Mouse (Mus musculus) forebrain, embryonic 14.5 days (tissue): ENCODE results near the gene Hpd. TPM values are rescaled to one million over a fixed set of nuclear protein-coding genes. Genes with fewer than 3 reads are reported as not detected.
A peak's percentile ranks its signal among the peaks of the same experiment; 100 is the strongest.

Source experiments
- ATAC-seq: fragments of 200-750 bp; cut with Nextera tagmentation; 2 replicates; pipeline ENCODE4 v1.8.0; 2017; ENCODE audit warnings: mild to moderate bottlenecking, moderate library complexity
- DNase-seq: peaks from one replicate; pipeline ENCODE4 v3.0.0-alpha.2; 2015; ENCODE audit warnings: low spot score
- H3K27ac ChIP-seq: fragments of 300-500 bp; sonication (generic); 2 replicates; pipeline ENCODE4 v1.5.1; 2014; ENCODE audit warnings: low read depth, mild to moderate bottlenecking, control low read depth, low read length, moderate library complexity
- H3K27me3 ChIP-seq: fragments of 300-500 bp; sonication (generic); replicated peaks from 2 replicates; pipeline ENCODE4 v1.6.1; 2014; ENCODE audit warnings: low read length, control low read depth, mixed read lengths; ENCODE audit not compliant: control insufficient read depth, insufficient read depth
- H3K36me3 ChIP-seq: fragments of 300-500 bp; sonication (generic); 2 replicates; pipeline ENCODE4 v1.6.1; 2014; ENCODE audit warnings: low read length, control low read depth; ENCODE audit not compliant: control insufficient read depth, insufficient read depth
- H3K4me1 ChIP-seq: fragments of 300-500 bp; sonication (generic); 2 replicates; pipeline ENCODE4 v1.6.1; 2014; ENCODE audit warnings: antibody characterized with exemption, low read length, control low read depth; ENCODE audit not compliant: control insufficient read depth, insufficient read depth
- H3K4me2 ChIP-seq: fragments of 300-500 bp; sonication (generic); 2 replicates; pipeline ENCODE4 v1.6.1; 2014; ENCODE audit warnings: mild to moderate bottlenecking, control low read depth, low read length
- H3K4me3 ChIP-seq: fragments of 300-500 bp; sonication (generic); 2 replicates; pipeline ENCODE4 v1.5.1; 2014; ENCODE audit warnings: low read depth, low read length, control low read depth
- H3K9ac ChIP-seq: fragments of 300-500 bp; sonication (generic); 2 replicates; pipeline ENCODE4 v1.6.1; 2014; ENCODE audit warnings: mild to moderate bottlenecking, low read length, control low read depth, moderate library complexity
- H3K9me3 ChIP-seq: fragments of 300-500 bp; sonication (generic); replicated peaks from 2 replicates; pipeline ENCODE4 v1.6.1; 2016; ENCODE audit warnings: low read length, control low read depth, mixed read lengths; ENCODE audit not compliant: control insufficient read depth
- WGBS: fragments of 180-500 bp; shearing (Covaris S2); extraction: QIAGEN DNeasy Blood & Tissue Kit; methylation state at CpG from one replicate; pipeline ENCODE4 v1.1.7; 2014; 5-methylcytosine and 5-hydroxymethylcytosine counted together
- polyA plus RNA-seq: library from polyadenylated mRNA; unstranded; fragments of >200 nt; fragmentation: Nextera tagmentation; extraction: Ambion mirVana; gene quantifications from 2 replicates; pipeline ENCODE4 v1.2.1, GENCODE M21; 2014

Hpd gene
- polyA plus RNA-seq, 1 experiment from 2014 or later: not detected

- Histone ChIP-seq H3K4me1 (peaks cover 3% of the 10 kb centered on the region; the same call in 1 of the 2 replicates), H3K36me3 (peaks cover 7% of the 10 kb centered on the region), H3K9me3 (no peaks in the 10 kb centered on the region), H3K27me3 (no peaks in the 10 kb centered on the region), H3K4me3 (no peak overlapping the region), H3K4me2 (peak overlapping the region; percentile 42), H3K9ac (no peak overlapping the region), H3K27ac (no peak overlapping the region)
- peak; percentile 84 for DNase-seq
- 19% methylated on average over 22 of the region's 22 CpGs for WGBS
- ATAC-seq: peak; percentile 82
Measured at GRCm38 (mm10) chr5:123171646-123172350, 10.7 kb downstream of the Hpd start.

- no peak overlapping the region for H3K4me2 ChIP-seq
- peaks cover 3% of the 10 kb centered on the region; the same call in 1 of the 2 replicates for H3K4me1 ChIP-seq
- no peak overlapping the region for H3K4me3 ChIP-seq
- no peak for ATAC-seq
- WGBS: 82% methylated on average over 9 of the region's 9 CpGs
- DNase-seq: no peak
- H3K9ac ChIP-seq: no peak overlapping the region
- H3K27ac ChIP-seq: no peak overlapping the region
- no peaks in the 10 kb centered on the region for H3K9me3 ChIP-seq
- no peaks in the 10 kb centered on the region for H3K27me3 ChIP-seq
- H3K36me3 ChIP-seq: peaks cover 20% of the 10 kb centered on the region
Measured at GRCm38 (mm10) chr5:123170365-123170764, 12.2 kb downstream of the Hpd start.

GRCm38 (mm10) chr5:123169284-123169683, 13.2 kb downstream of the Hpd start, which contains the start of gene Psmd9:
Psmd9 (plus strand) TSS chr5:123169413.
- Histone ChIP-seq H3K4me2 (no peak within 1 kb of the TSS), H3K27ac (no peak within 1 kb of the TSS), H3K4me3 (no peak within 1 kb of the TSS), H3K36me3 (peaks cover 26% of the 10 kb centered on the region), H3K27me3 (no peaks in the 10 kb centered on the region), H3K4me1 (peaks cover 3% of the 10 kb centered on the region; the same call in 1 of the 2 replicates), H3K9ac (no peak within 1 kb of the TSS), H3K9me3 (no peaks in the 10 kb centered on the region)
- WGBS: 87% methylated on average over 5 of the region's 5 CpGs
- DNase-seq: no peak
- ATAC-seq: no peak

- no peaks in the 10 kb centered on the region for H3K9me3 ChIP-seq
- H3K27ac ChIP-seq: no peak overlapping the region
- DNase-seq (no peak), ATAC-seq (no peak)
- no peak overlapping the region for H3K9ac ChIP-seq
- H3K4me3 ChIP-seq: no peak overlapping the region
- H3K4me1 ChIP-seq: peaks cover 3% of the 10 kb centered on the region; the same call in 1 of the 2 replicates
- H3K4me2 ChIP-seq: no peak overlapping the region
- 57% methylated on average over 5 of the region's 5 CpGs for WGBS
- no peaks in the 10 kb centered on the region for H3K27me3 ChIP-seq
- peaks cover 43% of the 10 kb centered on the region for H3K36me3 ChIP-seq
Measured at GRCm38 (mm10) chr5:123167591-123167990, 14.9 kb downstream of the Hpd start.

- Histone ChIP-seq H3K27me3 (no peaks in the 10 kb centered on the region), H3K36me3 (peaks cover 54% of the 10 kb centered on the region), H3K27ac (no peak overlapping the region), H3K9ac (no peak overlapping the region), H3K9me3 (no peaks in the 10 kb centered on the region), H3K4me2 (no peak overlapping the region), H3K4me3 (no peak overlapping the region), H3K4me1 (no peaks in the 10 kb centered on the region)
- DNase-seq (no peak), ATAC-seq (no peak)
- WGBS: 92% methylated on average over 10 of the region's 10 CpGs
Measured at GRCm38 (mm10) chr5:123166437-123166836, 16.1 kb downstream of the Hpd start.

GRCm38 (mm10) chr5:123162942-123163341, 19.6 kb downstream of the Hpd start:
- Histone ChIP-seq H3K4me1 (no peaks in the 10 kb centered on the region), H3K4me3 (no peak overlapping the region), H3K9ac (no peak overlapping the region), H3K4me2 (no peak overlapping the region), H3K27me3 (no peaks in the 10 kb centered on the region), H3K9me3 (no peaks in the 10 kb centered on the region), H3K36me3 (peaks cover 89% of the 10 kb centered on the region), H3K27ac (no peak overlapping the region)
- 88% methylated on average over 9 of the region's 9 CpGs for WGBS
- no peak for ATAC-seq
- DNase-seq: no peak

- H3K36me3 ChIP-seq: peaks cover 90% of the 10 kb centered on the region
- ATAC-seq (no peak), DNase-seq (no peak)
- H3K4me1 ChIP-seq: no peaks in the 10 kb centered on the region
- H3K4me3 ChIP-seq: no peak overlapping the region
- H3K27me3 ChIP-seq: no peaks in the 10 kb centered on the region
- H3K4me2 ChIP-seq: no peak overlapping the region
- H3K27ac ChIP-seq: no peak overlapping the region
- no peaks in the 10 kb centered on the region for H3K9me3 ChIP-seq
- 97% methylated on average over 15 of the region's 15 CpGs for WGBS
- H3K9ac ChIP-seq: no peak overlapping the region
Measured at GRCm38 (mm10) chr5:123160341-123160740, 22.2 kb downstream of the Hpd start.

GRCm38 (mm10) chr5:123159866-123160265, 22.7 kb downstream of the Hpd start:
- Histone ChIP-seq H3K9me3 (no peaks in the 10 kb centered on the region), H3K4me1 (no peaks in the 10 kb centered on the region), H3K9ac (no peak overlapping the region), H3K27me3 (no peaks in the 10 kb centered on the region), H3K27ac (no peak overlapping the region), H3K4me3 (no peak overlapping the region), H3K4me2 (no peak overlapping the region), H3K36me3 (peaks cover 91% of the 10 kb centered on the region)
- no peak for ATAC-seq
- WGBS: 94% methylated on average over 15 of the region's 15 CpGs
- DNase-seq: no peak

- DNase-seq (no peak), ATAC-seq (no peak)
- Histone ChIP-seq H3K4me2 (no peak overlapping the region), H3K9ac (no peak overlapping the region), H3K27me3 (no peaks in the 10 kb centered on the region), H3K4me1 (no peaks in the 10 kb centered on the region), H3K36me3 (peaks cover 91% of the 10 kb centered on the region), H3K9me3 (no peaks in the 10 kb centered on the region), H3K4me3 (no peak overlapping the region), H3K27ac (no peak overlapping the region)
- 92% methylated on average over 4 of the region's 4 CpGs for WGBS
Measured at GRCm38 (mm10) chr5:123159446-123159845, 23.1 kb downstream of the Hpd start.
